Mouse (Mus musculus): Measurements from ENCODE around the gene Vmn1r48. TPM values are rescaled to one million over a fixed set of nuclear protein-coding genes. Genes with fewer than 3 reads are reported as not detected.
"Not testable (repeated sequence)": the region's sequence is repeated elsewhere in the genome, so short reads cannot be mapped to it uniquely, and the experiment has no call there.

Gene Vmn1r48
- total RNA-seq (2021): not detected
- long read RNA-seq, experiment 1: 0 reads
- long read RNA-seq, experiment 2: 0 reads

DNA sequence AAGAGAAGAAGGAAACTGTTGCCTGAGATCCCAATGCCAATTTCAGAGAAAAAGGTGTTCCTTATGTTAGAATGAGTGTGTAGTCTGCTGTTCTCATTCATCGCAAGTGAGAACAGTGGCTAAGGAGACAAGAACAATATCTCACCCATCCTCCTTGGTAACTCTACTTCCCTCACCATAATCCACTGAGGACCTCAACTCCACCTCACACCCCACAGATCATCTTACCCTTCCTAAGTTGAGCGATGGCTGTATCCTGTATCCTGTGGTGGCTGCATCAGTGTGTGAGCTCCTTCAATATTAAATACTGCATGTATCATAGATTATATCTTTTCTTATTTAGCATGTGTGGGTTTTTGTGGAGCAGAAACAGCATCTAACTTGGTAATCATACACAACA, at the start of gene Vmn1r48:
Vmn1r48 (minus strand) TSS at position 101 of the 400 bp plus-strand sequence.
- DNase-seq (ENCODE audit: low spot score in 2 of 2): not testable (repeated sequence)

DNA sequence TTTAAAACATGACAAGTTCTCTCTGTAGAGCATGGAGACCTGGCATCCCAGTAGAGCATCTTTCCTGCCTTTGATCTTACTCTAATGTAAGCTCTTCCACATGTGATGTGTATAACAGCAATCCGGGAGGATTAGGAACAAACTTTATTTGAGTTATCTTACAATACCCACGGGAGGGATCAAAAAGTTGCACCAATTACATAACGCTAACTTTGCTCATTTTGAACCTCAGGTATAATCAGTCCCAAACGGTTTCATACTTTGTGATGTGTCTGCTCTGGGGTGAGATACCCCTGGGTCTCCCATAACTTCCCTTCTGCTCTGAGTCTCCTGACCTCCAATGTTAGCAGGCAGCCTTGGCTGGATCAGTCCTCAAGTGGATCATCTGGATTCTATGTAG, 41.8 kb upstream of the Vmn1r48 start, which contains the start of gene Vmn1r49:
Vmn1r49 (minus strand) TSS at position 101 of the 400 bp plus-strand sequence.
- no peak for DNase-seq (ENCODE audit: low spot score in 2 of 2)

DNA sequence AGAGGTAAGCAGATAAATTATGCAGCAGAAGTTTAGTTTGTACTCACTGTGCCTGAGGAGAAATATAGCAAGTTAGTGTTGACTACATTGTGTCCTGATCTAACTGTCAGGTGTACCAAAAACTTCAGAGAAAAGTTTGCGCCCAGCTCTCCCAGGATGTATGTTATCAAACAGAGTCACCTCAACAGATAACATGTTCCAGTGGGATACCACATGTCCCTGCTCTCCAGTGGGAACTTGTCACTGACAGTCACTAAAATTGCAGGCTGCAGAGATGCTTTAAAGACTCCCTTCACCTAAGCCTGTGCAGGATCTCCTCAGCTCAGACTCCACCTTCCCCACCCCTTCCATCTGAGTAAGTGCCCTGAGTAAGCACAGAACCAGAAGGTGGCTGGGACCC, 20.8 kb downstream of the Vmn1r48 start, which contains the start of gene Vmn1r47:
Vmn1r47 (plus strand) TSS at position 301 of the 400 bp plus-strand sequence.
- DNase-seq (ENCODE audit: low spot score in 2 of 2): not testable (repeated sequence)

DNA sequence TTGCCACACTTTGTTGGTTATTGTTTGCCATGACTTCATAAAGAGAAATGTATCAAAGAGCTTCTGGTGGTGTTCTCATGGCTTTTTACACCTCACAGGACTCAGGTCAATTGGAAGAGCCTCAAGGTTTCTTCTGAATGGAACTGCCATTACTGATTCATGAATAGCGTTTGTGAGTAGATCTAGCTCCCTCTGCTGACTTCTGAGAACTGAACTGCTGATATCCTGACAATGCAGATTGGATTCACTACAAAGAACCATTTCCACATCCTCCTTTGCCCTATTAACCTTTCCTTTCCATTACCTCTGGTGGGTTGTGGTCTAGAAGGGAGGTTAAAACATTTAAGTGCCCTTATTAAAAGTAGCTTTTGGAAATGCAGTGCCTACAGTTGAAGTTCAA, 50.7 kb downstream of the Vmn1r48 start:
- no peak for DNase-seq (ENCODE audit: low spot score in 2 of 2)

Other genes starting within 250 kb of the Vmn1r48 start
- gene Vmn1r42, start 160.4 kb downstream of the Vmn1r48 start, total RNA-seq (2021): not detected
- not detected for gene Vmn1r43, start 160.4 kb downstream of the Vmn1r48 start, total RNA-seq (2021)
- gene Vmn1r44, start 153.2 kb downstream of the Vmn1r48 start, total RNA-seq (2021): not detected
- not detected for gene Vmn1r45, start 96.2 kb downstream of the Vmn1r48 start, total RNA-seq (2021)
- gene Vmn1r46, start 67.5 kb downstream of the Vmn1r48 start, total RNA-seq (2021): not detected
- not detected for gene Vmn1r47, start 20.7 kb downstream of the Vmn1r48 start, total RNA-seq (2021)
- gene Vmn1r49, start 41.7 kb upstream of the Vmn1r48 start, total RNA-seq (2021): not detected
- gene Vmn1r50, start 64.6 kb upstream of the Vmn1r48 start, total RNA-seq (2021): not detected
- gene Vmn1r51, start 85.8 kb upstream of the Vmn1r48 start, total RNA-seq (2021): not detected
- not detected for gene Vmn1r52, start 138.0 kb upstream of the Vmn1r48 start, total RNA-seq (2021)
- not detected for gene V1ra8, start 166.0 kb upstream of the Vmn1r48 start, total RNA-seq (2021)
- not detected for gene Vmn1r53, start 187.6 kb upstream of the Vmn1r48 start, total RNA-seq (2021)
- gene Vmn1r54, start 209.5 kb upstream of the Vmn1r48 start, total RNA-seq (2021): not detected